ENCODE assay signal across 9 mouse cellular contexts in genomic region chr11:95667177-95667576, GRCm38 (mm10). TPM values are rescaled to one million over a fixed set of nuclear protein-coding genes. Genes with fewer than 3 reads are reported as not detected.
DNase-seq lines count a peak whose midpoint lies in the region; ATAC-seq and TF ChIP-seq lines count a peak whose summit lies in the region.
"Had no signal": no experiment of that assay in that cellular context is flagged by ENCODE, and none has a peak within 500 bp of the region (broad histone marks: within the 10 kb centered on the region; RNA-seq: fewer than 3 reads in every experiment).

No protein-coding gene starts in this region.

- peak overlapping the region; percentile 71 for H3K4me2 ChIP-seq in midbrain, embryonic 14.5 days (ENCODE audit: low read length)

- H3K27ac ChIP-seq in gastrocnemius, adult 2 months = peak overlapping the region; percentile 86
- H3K27ac ChIP-seq in limb, embryonic 10.5 days = peak overlapping the region; percentile 82
- 0 out of 2 replicates have a peak overlapping the region, but pooled peaks have one; percentile 32 for H3K27ac ChIP-seq in midbrain, embryonic 14.5 days (replicated peaks; ENCODE audit: low read depth, low read length)

- H3K27me3 ChIP-seq in limb, embryonic 10.5 days (ENCODE audit: low read depth, poor library complexity, severe bottlenecking) = no peaks in the 10 kb centered on the region
- H3K27me3 ChIP-seq in midbrain, embryonic 14.5 days (ENCODE audit: control insufficient read depth, insufficient read depth, low read length) = no peaks in the 10 kb centered on the region
- H3K27me3 ChIP-seq: Patski had no signal

- no peaks in the 10 kb centered on the region for H3K9me3 ChIP-seq in limb, embryonic 10.5 days (replicated peaks)
- H3K9me3 ChIP-seq in midbrain, embryonic 14.5 days (ENCODE audit: control insufficient read depth, low read length) = no peaks in the 10 kb centered on the region

- TF ChIP-seq CTCF in gastrocnemius, adult 2 months (IDR thresholded peaks at IDR 0.05) = no peak

- H3K36me3 ChIP-seq in limb, embryonic 10.5 days = peaks cover 43% of the 10 kb centered on the region
- peaks cover 34% of the 10 kb centered on the region for H3K36me3 ChIP-seq in midbrain, embryonic 14.5 days (ENCODE audit: control insufficient read depth, insufficient read depth, low read length)

- 2% methylated on average over 11 of the region's 11 CpGs for WGBS in limb, embryonic 10.5 days
- 2% methylated on average over 11 of the region's 11 CpGs for WGBS in midbrain, embryonic 14.5 days

- H3K9ac ChIP-seq in midbrain, embryonic 14.5 days (replicated peaks; ENCODE audit: low read length) = peak overlapping the region; percentile 60

- intact Hi-C loops in gastrocnemius, adult 2 months (cut with DNase I) = loop anchor here (10.0 kb wide), 1 partner anchor 408 kb away; the partner anchor contains the start of gene Atp5g1
- intact Hi-C loops in gastrocnemius, postnatal 14 days (cut with DNase I; ENCODE audit: low total_unique reads) = no loop called here

- peak; percentile 41 for ATAC-seq in granulocyte monocyte progenitor cell, adult 5-6 weeks (replicated peaks; ENCODE audit: poor library complexity, severe bottlenecking)
- peak; percentile 1; the same call in 1 of the 2 replicates for ATAC-seq in midbrain, embryonic 14.5 days (ENCODE audit: low FRiP score, low TSS enrichment)

- peaks cover 7% of the 10 kb centered on the region for H3K4me1 ChIP-seq in limb, embryonic 10.5 days
- H3K4me1 ChIP-seq in midbrain, embryonic 14.5 days (ENCODE audit: control insufficient read depth, insufficient read depth, low read length) = peaks cover 7% of the 10 kb centered on the region

- DNase-seq in gastrocnemius, adult 2 months = peak; percentile 48
- no peak for DNase-seq in gastrocnemius, postnatal 14 days
- DNase-seq in adrenal gland, adult 8-10 months = peak; percentile 69
- DNase-seq in limb, embryonic 10.5 days (ENCODE audit: low spot score) = peak; percentile 44
- DNase-seq in midbrain, embryonic 14.5 days = no peak
- DNase-seq in thymus, postnatal 4 days = peak; percentile 67
- DNase-seq in right cerebral cortex, adult 18-20 months = no peak

- H3K4me3 ChIP-seq in gastrocnemius, adult 2 months = peak overlapping the region; percentile 82
- H3K4me3 ChIP-seq in limb, embryonic 10.5 days = peak overlapping the region; percentile 83
- H3K4me3 ChIP-seq in midbrain, embryonic 14.5 days (replicated peaks; ENCODE audit: low read depth, low read length) = peak overlapping the region; percentile 53

RNA-seq across cellular contexts. Expression of gene Phb, which starts 0.4 kb away (rescaled TPM):
- total RNA-seq in gastrocnemius, adult 2 months (2021) = 100 to 1,000 TPM; 162 to 201 TPM
- 100 to 1,000 TPM; 149 to 153 TPM for total RNA-seq in gastrocnemius, postnatal 14 days (2021)
- 100 to 1,000 TPM; 283 to 358 (median 307) TPM for total RNA-seq in adrenal gland, adult 8-10 months (2022)
- total RNA-seq in granulocyte monocyte progenitor cell, adult 5-6 weeks (2014; fragmentation: Nextera tagmentation) = 98.4 and 108 TPM in 2 replicates
- 158 and 163 TPM in 2 replicates for total RNA-seq in granulocyte monocyte progenitor cell, adult 5-6 weeks (2017)
- polyA plus RNA-seq in limb, embryonic 10.5 days (2016; fragmentation: Nextera tagmentation; extraction: Ambion mirVana) = 293 and 361 TPM in 2 replicates
- polyA plus RNA-seq in midbrain, embryonic 14.5 days (2014; fragmentation: Nextera tagmentation; extraction: Ambion mirVana) = 183 and 207 TPM in 2 replicates

RNA-seq across cellular contexts. Expression of gene Zfp652, which starts 45.3 kb away (rescaled TPM):
- 100 to 1,000 TPM in 1 of 2 experiments, 10 to 100 TPM in 1; 94.6 to 110 TPM for total RNA-seq in gastrocnemius, adult 2 months (2021)
- total RNA-seq in gastrocnemius, postnatal 14 days (2021) = 10 to 100 TPM; 42.0 to 43.1 TPM
- 10 to 100 TPM; 44.7 to 57.9 (median 51.7) TPM for total RNA-seq in adrenal gland, adult 8-10 months (2022)
- total RNA-seq in granulocyte monocyte progenitor cell, adult 5-6 weeks (2014; fragmentation: Nextera tagmentation) = 39.1 and 39.4 TPM in 2 replicates
- total RNA-seq in granulocyte monocyte progenitor cell, adult 5-6 weeks (2017) = 17.7 and 18.5 TPM in 2 replicates
- 18.0 and 21.5 TPM in 2 replicates for polyA plus RNA-seq in limb, embryonic 10.5 days (2016; fragmentation: Nextera tagmentation; extraction: Ambion mirVana)
- polyA plus RNA-seq in midbrain, embryonic 14.5 days (2014; fragmentation: Nextera tagmentation; extraction: Ambion mirVana) = 13.1 and 15.7 TPM in 2 replicates

RNA-seq across cellular contexts. Expression of gene B130006D01Rik, which starts 56.2 kb away (rescaled TPM):
- total RNA-seq in gastrocnemius, adult 2 months (2021) = under 1 TPM; 0.28 to 0.45 TPM
- total RNA-seq in gastrocnemius, postnatal 14 days (2021) = under 1 TPM; 0.24 to 0.25 TPM
- 1 to 10 TPM in 2 of 4 experiments, under 1 TPM in 2; 0.67 to 2.3 (median 1.1) TPM for total RNA-seq in adrenal gland, adult 8-10 months (2022)
- 4.4 and 5.7 TPM in 2 replicates for total RNA-seq in granulocyte monocyte progenitor cell, adult 5-6 weeks (2014; fragmentation: Nextera tagmentation)
- 1.0 and 1.2 TPM in 2 replicates for total RNA-seq in granulocyte monocyte progenitor cell, adult 5-6 weeks (2017)
- 2.3 TPM in 2 replicates for polyA plus RNA-seq in limb, embryonic 10.5 days (2016; fragmentation: Nextera tagmentation; extraction: Ambion mirVana)
- polyA plus RNA-seq in midbrain, embryonic 14.5 days (2014; fragmentation: Nextera tagmentation; extraction: Ambion mirVana) = 1.4 and 1.5 TPM in 2 replicates

Comparison
In these comparisons a context has a peak if more than half of its experiments do, and no peak if none do; other contexts are left out.
1. DNase-seq: peak in gastrocnemius, adult 2 months (single experiment), adrenal gland, adult 8-10 months (single experiment), limb, embryonic 10.5 days (single experiment) and thymus, postnatal 4 days (single experiment); none in gastrocnemius, postnatal 14 days (single experiment), midbrain, embryonic 14.5 days (single experiment) and right cerebral cortex, adult 18-20 months (single experiment).
2. H3K27ac ChIP-seq: peak in every context shown above with its lines; median percentile 86 in gastrocnemius, adult 2 months; 82 in limb, embryonic 10.5 days; 32 in midbrain, embryonic 14.5 days.
3. Peak in every context shown above with its lines, with median percentiles within 50 percentile points of each other: H3K4me3 ChIP-seq.